Mouse (Mus musculus) neural tube, embryonic 12.5 days (tissue): Measurements from ENCODE around the gene Cfap43. TPM values are rescaled to one million over a fixed set of nuclear protein-coding genes. Genes with fewer than 3 reads are reported as not detected.

ENCODE experiments used
- ATAC-seq: fragments of 200-750 bp; cut with Nextera tagmentation; 2 replicates; pipeline ENCODE4 v1.8.0; 2017; ENCODE audit warnings: low read depth, mild to moderate bottlenecking, moderate TSS enrichment, moderate library complexity; ENCODE audit not compliant: low FRiP score
- H3K27ac ChIP-seq: fragments of 300-500 bp; sonication (generic); 2 replicates; pipeline ENCODE4 v1.5.1; 2016
- H3K27me3 ChIP-seq: fragments of 300-500 bp; sonication (generic); replicated peaks from 2 replicates; pipeline ENCODE4 v1.6.1; 2016; ENCODE audit warnings: mild to moderate bottlenecking
- H3K36me3 ChIP-seq: fragments of 300-500 bp; sonication (generic); 2 replicates; pipeline ENCODE4 v1.6.1; 2016; ENCODE audit warnings: mild to moderate bottlenecking
- H3K4me1 ChIP-seq: fragments of 300-500 bp; sonication (generic); 2 replicates; pipeline ENCODE4 v1.6.1; 2016
- H3K4me2 ChIP-seq: fragments of 300-500 bp; sonication (generic); replicated peaks from 2 replicates; pipeline ENCODE4 v1.6.1; 2016; ENCODE audit warnings: mild to moderate bottlenecking
- H3K4me3 ChIP-seq: fragments of 300-500 bp; sonication (generic); 2 replicates; pipeline ENCODE4 v1.5.1; 2016
- H3K9ac ChIP-seq: fragments of 300-500 bp; sonication (generic); 2 replicates; pipeline ENCODE4 v1.6.1; 2016; ENCODE audit warnings: mild to moderate bottlenecking
- H3K9me3 ChIP-seq: fragments of 300-500 bp; sonication (generic); 2 replicates; pipeline ENCODE4 v1.6.1; 2016; ENCODE audit warnings: mild to moderate bottlenecking
- WGBS: fragments of 180-500 bp; shearing (Covaris S2); methylation state at CpG from one replicate; pipeline ENCODE4 v1.1.7; 2016; 5-methylcytosine and 5-hydroxymethylcytosine counted together
- polyA plus RNA-seq: library from polyadenylated mRNA; unstranded; fragments of >200 nt; fragmentation: Nextera tagmentation; extraction: Ambion mirVana; gene quantifications from 2 replicates; pipeline ENCODE4 v1.2.1, GENCODE M21; 2016

Cfap43 gene
- polyA plus RNA-seq, 1 experiment from 2014 or later, result 0.18 TPM

- no peaks in the 10 kb centered on the region for H3K27me3 ChIP-seq
- WGBS, result 33% methylated on average over 10 of the region's 10 CpGs
- no peak overlapping the region for H3K4me2 ChIP-seq
- H3K4me1 ChIP-seq, result peaks cover 10% of the 10 kb centered on the region
- no peaks in the 10 kb centered on the region for H3K36me3 ChIP-seq
- no peak overlapping the region for H3K9ac ChIP-seq
- no peak overlapping the region for H3K27ac ChIP-seq
- H3K4me3 ChIP-seq, result no peak overlapping the region
- ATAC-seq, result no peak
- H3K9me3 ChIP-seq, result no peaks in the 10 kb centered on the region
These were observed 120.5 kb downstream of the Cfap43 start for GRCm38 (mm10) chr19:47798583-47798982.

GRCm38 (mm10) chr19:47796699-47797098 is 122.4 kb downstream of the Cfap43 start:
- no peaks in the 10 kb centered on the region for H3K9me3 ChIP-seq
- ATAC-seq, result peak; percentile 53; the same call in 1 of the 2 replicates
- H3K36me3 ChIP-seq, result no peaks in the 10 kb centered on the region
- H3K27ac ChIP-seq, result no peak overlapping the region
- 0 out of 2 replicates have a peak overlapping the region, but pooled peaks have one; percentile 7 for H3K4me2 ChIP-seq
- peaks cover 10% of the 10 kb centered on the region for H3K4me1 ChIP-seq
- H3K9ac ChIP-seq, result no peak overlapping the region
- H3K4me3 ChIP-seq, result no peak overlapping the region
- no peaks in the 10 kb centered on the region for H3K27me3 ChIP-seq
- 29% methylated on average over 7 of the region's 7 CpGs for WGBS

- ATAC-seq, result no peak
- Histone ChIP-seq H3K27me3 (no peaks in the 10 kb centered on the region), H3K4me1 (peaks cover 10% of the 10 kb centered on the region), H3K27ac (no peak overlapping the region), H3K9ac (no peak overlapping the region), H3K4me2 (no peak overlapping the region), H3K36me3 (no peaks in the 10 kb centered on the region), H3K9me3 (no peaks in the 10 kb centered on the region), H3K4me3 (no peak overlapping the region)
- WGBS, result 44% methylated on average over 15 of the region's 15 CpGs
These were observed 123.9 kb downstream of the Cfap43 start for GRCm38 (mm10) chr19:47795009-47795728.

- Histone ChIP-seq H3K4me3 (no peak overlapping the region), H3K27ac (no peak overlapping the region), H3K27me3 (no peaks in the 10 kb centered on the region), H3K4me2 (no peak overlapping the region), H3K4me1 (peaks cover 10% of the 10 kb centered on the region), H3K9ac (no peak overlapping the region), H3K36me3 (no peaks in the 10 kb centered on the region), H3K9me3 (no peaks in the 10 kb centered on the region)
- no peak for ATAC-seq
- WGBS, result 14% methylated on average over 5 of the region's 5 CpGs
These were observed 124.8 kb downstream of the Cfap43 start for GRCm38 (mm10) chr19:47794331-47794730.

DNA sequence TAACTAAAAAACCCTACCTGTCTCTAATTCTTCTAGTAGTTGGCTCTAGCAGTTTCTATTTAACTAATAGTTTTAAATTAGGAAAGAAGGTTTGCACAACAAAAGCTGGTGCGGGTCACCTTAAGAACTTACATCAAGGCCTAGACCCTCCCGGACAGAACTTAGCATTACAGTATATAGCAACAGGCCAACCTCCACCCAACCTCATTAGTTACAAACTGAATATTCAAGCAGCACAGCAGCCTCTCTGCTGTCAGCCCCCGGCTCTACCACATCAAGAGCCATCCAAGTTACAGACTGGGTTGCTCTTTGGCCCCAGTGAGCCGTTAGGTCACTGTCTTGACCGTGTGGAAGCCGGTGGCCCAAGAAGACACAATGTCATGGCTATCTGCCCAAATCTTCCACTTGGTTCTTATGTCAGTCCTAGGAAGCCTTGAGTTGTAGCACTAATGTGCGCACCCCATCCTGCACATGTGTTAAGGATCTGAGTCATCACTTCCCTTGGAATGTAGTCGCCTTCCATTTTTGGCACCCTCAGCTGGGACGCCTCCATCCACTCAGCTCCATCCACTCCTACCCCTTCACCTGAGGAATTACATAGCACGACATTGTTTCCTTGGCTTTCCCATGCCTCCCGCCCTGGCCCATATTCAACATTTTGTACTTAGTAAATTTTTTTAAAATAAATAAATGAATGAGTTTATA is 128.6 kb downstream of the Cfap43 start:
- Histone ChIP-seq H3K9ac (no peak overlapping the region), H3K4me3 (no peak overlapping the region), H3K27ac (no peak overlapping the region), H3K9me3 (no peaks in the 10 kb centered on the region), H3K36me3 (no peaks in the 10 kb centered on the region), H3K27me3 (no peaks in the 10 kb centered on the region), H3K4me2 (no peak overlapping the region), H3K4me1 (no peaks in the 10 kb centered on the region)
- no peak for ATAC-seq
- WGBS, result 92% methylated on average over 11 of the region's 11 CpGs

- H3K36me3 ChIP-seq, result no peaks in the 10 kb centered on the region
- no peaks in the 10 kb centered on the region for H3K27me3 ChIP-seq
- no peak overlapping the region for H3K27ac ChIP-seq
- no peak overlapping the region for H3K4me3 ChIP-seq
- no peak overlapping the region for H3K9ac ChIP-seq
- H3K9me3 ChIP-seq, result no peaks in the 10 kb centered on the region
- no peak for ATAC-seq
- 92% methylated on average over 6 of the region's 6 CpGs for WGBS
- H3K4me2 ChIP-seq, result no peak overlapping the region
- no peaks in the 10 kb centered on the region for H3K4me1 ChIP-seq
These were observed 135.2 kb downstream of the Cfap43 start for GRCm38 (mm10) chr19:47783898-47784297.

GRCm38 (mm10) chr19:47780972-47781371 is 138.1 kb downstream of the Cfap43 start:
- no peak overlapping the region for H3K4me3 ChIP-seq
- H3K9me3 ChIP-seq, result no peaks in the 10 kb centered on the region
- no peaks in the 10 kb centered on the region for H3K4me1 ChIP-seq
- H3K27ac ChIP-seq, result no peak overlapping the region
- H3K9ac ChIP-seq, result no peak overlapping the region
- H3K4me2 ChIP-seq, result no peak overlapping the region
- no peak for ATAC-seq
- no peaks in the 10 kb centered on the region for H3K27me3 ChIP-seq
- 81% methylated on average over 11 of the region's 11 CpGs for WGBS
- no peaks in the 10 kb centered on the region for H3K36me3 ChIP-seq

GRCm38 (mm10) chr19:47780145-47780544 is 138.9 kb downstream of the Cfap43 start:
- ATAC-seq, result no peak
- H3K27me3 ChIP-seq, result no peaks in the 10 kb centered on the region
- 91% methylated on average over 7 of the region's 7 CpGs for WGBS

DNA sequence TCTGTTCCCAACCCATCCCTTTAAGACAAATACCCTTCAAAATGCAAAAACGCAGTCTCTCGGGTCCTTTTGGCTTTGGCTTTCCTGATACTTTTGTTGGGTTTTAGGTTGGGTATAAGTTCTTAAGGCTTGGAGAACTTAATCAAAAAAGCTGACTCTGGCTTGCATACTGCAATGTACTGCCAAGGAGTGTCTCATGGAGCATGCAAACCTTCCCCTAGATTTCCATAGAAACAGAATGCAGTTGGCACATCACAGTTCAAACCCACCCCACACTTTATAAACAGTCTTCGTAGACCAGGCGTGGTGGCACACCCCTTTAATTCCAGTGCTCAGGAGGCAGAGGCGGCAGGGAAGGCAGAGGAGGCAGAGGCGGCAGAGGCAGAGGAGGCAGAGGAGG is 141.2 kb downstream of the Cfap43 start:
- Histone ChIP-seq H3K4me3 (no peak overlapping the region), H3K27me3 (no peaks in the 10 kb centered on the region), H3K9me3 (no peaks in the 10 kb centered on the region), H3K27ac (no peak overlapping the region), H3K4me2 (no peak overlapping the region), H3K4me1 (no peaks in the 10 kb centered on the region), H3K36me3 (no peaks in the 10 kb centered on the region), H3K9ac (no peak overlapping the region)
- ATAC-seq, result no peak
- WGBS, result 85% methylated on average over 6 of the region's 6 CpGs

More at GRCm38 (mm10) chr19:47780145-47780544, 138.9 kb downstream of the Cfap43 start:
- H3K36me3 ChIP-seq, result no peaks in the 10 kb centered on the region
- H3K27ac ChIP-seq, result no peak overlapping the region
- no peaks in the 10 kb centered on the region for H3K9me3 ChIP-seq
- H3K9ac ChIP-seq, result no peak overlapping the region
- H3K4me1 ChIP-seq, result no peaks in the 10 kb centered on the region
- H3K4me3 ChIP-seq, result no peak overlapping the region
- H3K4me2 ChIP-seq, result no peak overlapping the region

- Histone ChIP-seq H3K9ac (no peak overlapping the region), H3K9me3 (no peaks in the 10 kb centered on the region), H3K4me3 (no peak overlapping the region), H3K36me3 (no peaks in the 10 kb centered on the region), H3K4me1 (no peaks in the 10 kb centered on the region), H3K27ac (no peak overlapping the region), H3K27me3 (no peaks in the 10 kb centered on the region), H3K4me2 (no peak overlapping the region)
- 75% methylated on average over 19 of the region's 19 CpGs for WGBS
- ATAC-seq, result no peak
These were observed 163.5 kb downstream of the Cfap43 start for GRCm38 (mm10) chr19:47755625-47756024.

GRCm38 (mm10) chr19:47754931-47755330 is 164.2 kb downstream of the Cfap43 start:
- Histone ChIP-seq H3K9me3 (no peaks in the 10 kb centered on the region), H3K27ac (no peak overlapping the region)
- 90% methylated on average over 9 of the region's 9 CpGs for WGBS

DNA sequence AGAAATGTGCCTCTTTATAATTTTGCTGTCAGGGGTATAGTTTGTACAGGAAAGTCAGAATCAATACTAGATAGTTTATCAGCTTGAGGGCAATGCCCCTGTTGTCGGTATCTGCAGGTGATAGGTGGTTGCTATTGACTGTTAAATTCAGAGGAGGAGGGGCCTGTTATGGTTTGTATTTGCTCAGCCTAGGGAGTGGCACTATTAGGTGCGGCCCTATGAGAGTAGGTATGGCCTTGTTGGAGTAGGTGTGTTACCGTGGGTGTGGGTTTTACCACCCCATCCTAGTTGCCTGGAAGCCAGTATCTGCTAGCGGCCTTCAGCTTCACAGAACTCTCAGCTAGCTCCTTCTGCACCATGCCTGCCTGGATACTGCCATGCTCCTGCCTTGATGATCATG is 165.2 kb downstream of the Cfap43 start:
- H3K9me3 ChIP-seq, result no peaks in the 10 kb centered on the region
- no peak overlapping the region for H3K4me3 ChIP-seq
- no peaks in the 10 kb centered on the region for H3K27me3 ChIP-seq
- no peaks in the 10 kb centered on the region for H3K4me1 ChIP-seq
- 91% methylated on average over 4 of the region's 4 CpGs for WGBS
- ATAC-seq, result no peak
- H3K36me3 ChIP-seq, result no peaks in the 10 kb centered on the region
- no peak overlapping the region for H3K9ac ChIP-seq
- H3K4me2 ChIP-seq, result no peak overlapping the region
- H3K27ac ChIP-seq, result no peak overlapping the region

More at GRCm38 (mm10) chr19:47754931-47755330, 164.2 kb downstream of the Cfap43 start:
- Histone ChIP-seq H3K4me3 (no peak overlapping the region), H3K4me2 (no peak overlapping the region), H3K36me3 (no peaks in the 10 kb centered on the region), H3K9ac (no peak overlapping the region), H3K27me3 (no peaks in the 10 kb centered on the region), H3K4me1 (no peaks in the 10 kb centered on the region)
- ATAC-seq, result no peak
